Mouse (Mus musculus) E14TG2a.4 (cell line): ENCODE data around the gene Gm11559.

Source experiments
- CTCF ChIP-seq: conservative IDR thresholded peaks from 2 replicates; pipeline ENCODE4 v1.5.1; 2014; ENCODE audit warnings: low read length
- POU5F1 ChIP-seq: IDR thresholded peaks from 2 replicates; pipeline ENCODE4 v1.6.1; 2014; ENCODE audit warnings: low read length, borderline replicate concordance

DNA sequence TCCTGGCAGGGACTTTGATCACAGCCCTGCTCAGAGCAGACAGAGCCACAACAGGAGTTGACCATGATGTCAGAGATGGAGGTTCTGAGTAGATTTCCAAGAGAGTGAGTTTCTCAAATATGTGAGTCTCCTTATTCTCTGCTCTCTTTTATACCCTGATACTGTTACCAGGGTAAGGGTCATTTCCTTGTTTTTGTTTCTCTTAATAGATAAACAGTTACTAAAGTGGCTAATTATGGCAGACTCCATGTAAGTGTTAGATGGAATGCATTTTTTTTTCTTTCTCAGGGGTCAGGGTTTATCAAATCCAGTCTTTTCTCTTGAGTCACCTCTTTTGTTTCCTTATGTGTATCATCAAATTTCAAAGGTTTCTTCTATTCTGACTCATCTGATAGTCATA lies 12.8 kb upstream of the Gm11559 start, which contains the start of gene Krtap4-16:
- no peak for TF ChIP-seq CTCF
- TF ChIP-seq POU5F1, result no peak
